Comparison of ENCODE assay signal across 8 mouse cellular contexts in genomic region chr4:45798964-45799363, GRCm38 (mm10). TPM values are rescaled to one million over a fixed set of nuclear protein-coding genes. Genes with fewer than 3 reads are reported as not detected.
DNase-seq lines count a peak whose midpoint lies in the region; ATAC-seq and TF ChIP-seq lines count a peak whose summit lies in the region.

Gene Aldh1b1, plus strand, starts transcription at chr4:45799022.

- ATAC-seq in hindbrain, postnatal 0 days, result peak; percentile 89

- H3K4me2 ChIP-seq in hindbrain, postnatal 0 days (ENCODE audit: low read depth, low read length), result peak within 1 kb of the TSS; percentile 88

- H3K4me1 ChIP-seq in hindbrain, postnatal 0 days (ENCODE audit: insufficient read depth, low read length), result no peaks in the 10 kb centered on the region

- DNase-seq in Muller cell, postnatal 12 days (ENCODE audit: inconsistent ontology term), result peak; percentile 78
- peak; percentile 28 to 43 for DNase-seq in cerebellum, postnatal 36 days
- peak; percentile 65 for DNase-seq in gastrocnemius, postnatal 10 days
- peak; percentile 81 for DNase-seq in hindbrain, postnatal 0 days (ENCODE audit: low spot score)
- peak; percentile 66 to 72 for DNase-seq in left cerebral cortex, adult 2 months (ENCODE audit: extremely low spot score in 1 of 2, low spot score in 2 of 2)
- DNase-seq in lung, postnatal 36 days, result peak; percentile 83
- peak; percentile 79 for DNase-seq in retina, embryonic 14.5 days (ENCODE audit: low spot score)
- DNase-seq in thymus, postnatal 25 days, result peak; percentile 65

- 1% methylated on average over 26 of the region's 26 CpGs for WGBS in hindbrain, postnatal 0 days

- intact Hi-C loops in left cerebral cortex, adult 2 months (cut with DNase I), result no loop called here

- H3K27me3 ChIP-seq in hindbrain, postnatal 0 days (ENCODE audit: insufficient read depth, low read length), result no peaks in the 10 kb centered on the region

- no peaks in the 10 kb centered on the region for H3K36me3 ChIP-seq in hindbrain, postnatal 0 days (ENCODE audit: insufficient read depth, low read length)

- peak within 1 kb of the TSS; percentile 48 for H3K4me3 ChIP-seq in hindbrain, postnatal 0 days (ENCODE audit: low read length)
- H3K4me3 ChIP-seq in left cerebral cortex, adult 2 months, result peak within 1 kb of the TSS; percentile 59

- H3K27ac ChIP-seq in hindbrain, postnatal 0 days, result no peak within 1 kb of the TSS
- no peak within 1 kb of the TSS for H3K27ac ChIP-seq in left cerebral cortex, adult 2 months

- H3K9ac ChIP-seq in hindbrain, postnatal 0 days (replicated peaks; ENCODE audit: low read length), result peak within 1 kb of the TSS; percentile 49

- no peak for TF ChIP-seq CTCF in hindbrain, postnatal 0 days (IDR thresholded peaks at IDR 0.05; ENCODE audit: low read depth)
- no peak for TF ChIP-seq CTCF in left cerebral cortex, adult 2 months (IDR thresholded peaks at IDR 0.05)

- H3K9me3 ChIP-seq in hindbrain, postnatal 0 days (ENCODE audit: low read length), result no peaks in the 10 kb centered on the region

RNA-seq across cellular contexts. Expression of gene Aldh1b1, which starts in this region (rescaled TPM):
- total RNA-seq in gastrocnemius, postnatal 10 days (2021), result 1 to 10 TPM; 1.8 to 2.5 TPM
- total RNA-seq in hindbrain, postnatal 0 days (2014; rRNA removed), result 23.0 and 24.4 TPM in 2 replicates
- polyA plus RNA-seq in hindbrain, postnatal 0 days (2015; fragmentation: Nextera tagmentation; extraction: Ambion mirVana), result 18.8 TPM in 2 replicates
- total RNA-seq in left cerebral cortex, adult 2 months (2021), result 1 to 10 TPM; 4.9 to 5.2 TPM
